Mouse (Mus musculus) midbrain, embryonic 11.5 days (tissue): Measurements from ENCODE around the gene Slc20a1. TPM values are rescaled to one million over a fixed set of nuclear protein-coding genes. Genes with fewer than 3 reads are reported as not detected.

Source experiments
- ATAC-seq: fragments of 200-750 bp; cut with Nextera tagmentation; 2 replicates; pipeline ENCODE4 v1.8.0; 2017; ENCODE audit warnings: moderate TSS enrichment, moderate library complexity; ENCODE audit not compliant: low FRiP score
- DNase-seq: peaks from one replicate; pipeline ENCODE4 v3.0.0; 2015; ENCODE audit warnings: low spot score; ENCODE audit errors: missing footprints
- H3K27ac ChIP-seq: fragments of 300-500 bp; sonication (generic); 2 replicates; pipeline ENCODE4 v1.5.1; 2014; ENCODE audit warnings: low read depth, low read length
- H3K27me3 ChIP-seq: fragments of 300-500 bp; sonication (generic); 2 replicates; pipeline ENCODE4 v1.6.1; 2014; ENCODE audit warnings: mild to moderate bottlenecking, low read length, moderate library complexity, mixed read lengths; ENCODE audit not compliant: control insufficient read depth, insufficient read depth
- H3K36me3 ChIP-seq: fragments of 300-500 bp; sonication (generic); 2 replicates; pipeline ENCODE4 v1.6.1; 2014; ENCODE audit warnings: mild to moderate bottlenecking, low read length, moderate library complexity, mixed read lengths; ENCODE audit not compliant: control insufficient read depth, insufficient read depth
- H3K4me1 ChIP-seq: fragments of 300-500 bp; sonication (generic); 2 replicates; pipeline ENCODE4 v1.6.1; 2014; ENCODE audit warnings: low read length; ENCODE audit not compliant: control insufficient read depth, insufficient read depth
- H3K4me2 ChIP-seq: fragments of 300-500 bp; sonication (generic); 2 replicates; pipeline ENCODE4 v1.6.1; 2014; ENCODE audit warnings: mild to moderate bottlenecking, moderate library complexity
- H3K4me3 ChIP-seq: fragments of 300-500 bp; sonication (generic); 2 replicates; pipeline ENCODE4 v1.5.1; 2014; ENCODE audit warnings: low read depth, low read length
- H3K9ac ChIP-seq: fragments of 300-500 bp; sonication (generic); 2 replicates; pipeline ENCODE4 v1.6.1; 2014; ENCODE audit warnings: low read length
- H3K9me3 ChIP-seq: fragments of 300-500 bp; sonication (generic); 2 replicates; pipeline ENCODE4 v1.6.1; 2016; ENCODE audit warnings: low read length; ENCODE audit not compliant: control insufficient read depth
- WGBS: fragments of 180-500 bp; shearing (Covaris S2); extraction: QIAGEN DNeasy Blood & Tissue Kit; methylation state at CpG from one replicate; pipeline ENCODE4 v1.1.7; 2014; 5-methylcytosine and 5-hydroxymethylcytosine counted together
- polyA plus RNA-seq: library from polyadenylated mRNA; unstranded; fragments of >200 nt; fragmentation: Nextera tagmentation; extraction: Ambion mirVana; gene quantifications from 2 replicates; pipeline ENCODE4 v1.2.1, GENCODE M21; 2014

Slc20a1 gene
- polyA plus RNA-seq, 1 experiment from 2014 or later: 62.5 TPM

DNA sequence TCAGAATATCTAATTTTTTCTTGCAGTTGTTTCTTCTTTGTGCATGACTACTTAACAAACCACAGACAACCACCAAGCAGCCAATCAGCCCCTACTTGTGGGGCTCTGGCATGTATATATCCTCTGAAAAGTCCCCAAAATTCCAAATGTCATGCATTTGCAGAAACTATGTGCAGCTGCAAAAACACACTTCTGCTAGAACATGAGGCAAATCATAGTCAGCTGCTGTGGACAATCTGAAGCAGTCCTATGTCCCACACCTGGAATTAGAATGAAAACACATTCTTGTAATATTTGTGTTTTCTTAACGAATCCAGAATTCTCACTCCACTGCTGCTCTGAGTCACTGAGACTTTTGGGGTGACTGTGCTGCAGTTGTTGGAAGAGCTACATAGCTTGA is 13.7 kb upstream of the Slc20a1 start:
- Histone ChIP-seq H3K27me3 (no peaks in the 10 kb centered on the region), H3K4me3 (no peak overlapping the region), H3K9me3 (no peaks in the 10 kb centered on the region), H3K4me1 (no peaks in the 10 kb centered on the region), H3K36me3 (no peaks in the 10 kb centered on the region), H3K27ac (no peak overlapping the region), H3K4me2 (no peak overlapping the region), H3K9ac (no peak overlapping the region)
- whole genome bisulfite sequencing: 88% methylated on average over 1 of the region's 1 CpGs
- DNase-seq (no peak), ATAC-seq (no peak)

DNA sequence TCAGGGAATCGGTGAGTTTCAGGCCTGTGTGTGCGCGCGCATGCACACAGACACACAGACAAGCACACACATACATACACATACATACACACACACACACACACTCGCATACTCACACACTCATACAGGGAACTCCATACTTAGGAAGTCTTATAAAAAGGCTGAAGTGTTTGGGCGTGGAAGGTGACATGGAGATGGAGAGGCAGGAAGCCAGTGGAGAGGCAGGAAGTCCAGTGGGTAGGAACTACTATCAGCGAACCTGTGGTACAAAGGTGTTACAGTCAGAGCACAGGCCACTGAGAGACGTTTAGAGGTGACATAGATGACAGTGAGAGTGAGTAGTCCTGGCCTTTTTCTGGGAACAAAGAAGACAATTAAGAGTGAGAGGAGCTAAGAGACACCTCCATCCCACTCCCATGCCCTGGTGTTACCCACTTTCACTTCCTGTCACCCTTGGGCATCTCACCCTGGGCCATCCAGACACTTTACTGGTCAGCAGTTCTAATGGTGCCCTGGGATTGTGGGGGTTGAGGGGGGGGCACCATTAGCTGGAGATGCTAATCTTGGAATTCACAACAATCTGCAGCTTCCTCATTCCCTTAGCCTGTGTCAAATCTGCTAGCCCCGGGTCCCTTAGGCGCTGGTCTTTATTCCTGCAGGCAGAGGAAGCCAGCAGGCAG is 12.8 kb upstream of the Slc20a1 start:
- DNase-seq (no peak), ATAC-seq (no peak)
- Histone ChIP-seq H3K4me2 (no peak overlapping the region), H3K4me3 (no peak overlapping the region), H3K4me1 (no peaks in the 10 kb centered on the region), H3K9ac (no peak overlapping the region), H3K36me3 (no peaks in the 10 kb centered on the region), H3K9me3 (no peaks in the 10 kb centered on the region), H3K27ac (no peak overlapping the region), H3K27me3 (no peaks in the 10 kb centered on the region)
- WGBS: 92% methylated on average over 10 of the region's 10 CpGs

DNA sequence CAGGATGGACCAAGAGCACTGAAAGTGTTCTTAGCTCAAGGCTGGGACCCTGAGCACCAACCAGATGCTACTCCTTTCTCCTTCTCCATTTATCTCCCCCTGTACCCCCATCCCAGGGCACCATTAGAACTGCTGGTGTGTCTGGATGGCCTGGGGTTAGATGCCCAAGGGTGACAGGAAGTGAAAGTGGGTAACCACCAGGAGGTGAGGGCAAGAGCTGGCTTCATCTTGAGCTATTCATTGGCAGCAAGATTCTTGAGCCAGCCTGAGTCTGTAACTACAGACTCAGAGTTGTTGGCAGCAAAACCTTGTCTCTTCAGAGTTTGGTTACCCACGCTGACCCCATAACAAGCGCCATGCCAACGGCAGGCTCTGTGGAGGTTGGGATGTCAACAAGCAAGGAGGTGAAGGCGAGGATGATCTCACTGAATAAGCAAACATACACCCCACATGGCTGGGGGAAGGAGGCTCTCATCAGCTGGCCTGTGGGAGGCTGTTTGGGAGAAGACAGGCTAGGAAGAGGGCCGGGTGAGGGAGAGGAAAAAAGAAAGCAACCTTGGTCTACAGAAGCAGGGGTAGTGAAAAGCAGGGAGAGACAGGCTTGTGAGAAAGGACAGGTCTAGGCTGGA is 12.2 kb upstream of the Slc20a1 start:
- Histone ChIP-seq H3K27me3 (no peaks in the 10 kb centered on the region), H3K9ac (no peak overlapping the region), H3K36me3 (no peaks in the 10 kb centered on the region), H3K4me1 (no peaks in the 10 kb centered on the region), H3K4me3 (no peak overlapping the region), H3K9me3 (no peaks in the 10 kb centered on the region), H3K27ac (no peak overlapping the region), H3K4me2 (no peak overlapping the region)
- ATAC-seq (no peak), DNase-seq (no peak)
- WGBS: 71% methylated on average over 5 of the region's 5 CpGs

DNA sequence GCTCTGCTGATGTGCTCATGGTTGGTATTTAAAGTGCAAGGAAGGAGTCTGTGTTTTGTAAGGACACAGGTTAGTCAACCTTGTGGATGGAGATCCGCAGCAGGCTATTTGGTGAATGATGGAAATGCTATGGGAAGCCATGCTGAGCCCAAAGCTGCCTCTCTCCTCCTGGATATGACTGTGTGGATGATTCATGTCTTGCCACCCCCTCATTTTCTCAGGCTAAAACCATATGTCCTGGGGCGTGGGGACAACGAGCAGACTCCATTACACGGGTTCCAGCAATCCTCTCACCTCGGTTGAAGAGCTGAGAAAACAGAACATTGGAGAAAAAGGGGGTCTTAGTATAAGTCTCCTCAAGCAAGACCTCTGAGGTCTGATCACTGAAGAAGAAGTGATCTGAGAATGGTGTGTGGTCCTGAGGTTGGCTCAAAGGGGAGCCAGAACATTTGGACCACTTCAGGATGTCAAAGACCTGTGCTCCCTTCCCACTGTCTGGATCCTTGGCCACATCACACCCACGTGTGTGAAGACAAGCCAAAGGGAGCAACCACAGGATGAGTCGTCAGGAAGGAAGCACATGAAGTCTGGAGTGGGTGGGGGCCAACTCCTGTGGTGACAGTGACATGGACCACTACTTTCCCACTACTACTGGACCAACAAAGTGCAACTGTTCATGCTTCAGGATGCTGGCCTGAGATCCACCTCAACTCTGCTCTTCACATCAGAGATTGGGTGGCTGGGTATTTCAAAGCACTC is 6.0 kb upstream of the Slc20a1 start:
- H3K4me3 ChIP-seq: no peak overlapping the region
- H3K9ac ChIP-seq: no peak overlapping the region
- no peaks in the 10 kb centered on the region for H3K36me3 ChIP-seq
- H3K27me3 ChIP-seq: no peaks in the 10 kb centered on the region
- 88% methylated on average over 7 of the region's 7 CpGs for WGBS
- no peak overlapping the region for H3K27ac ChIP-seq
- H3K4me1 ChIP-seq: peaks cover under 1% of the 10 kb centered on the region; the same call in 1 of the 2 replicates
- DNase-seq: no peak
- no peaks in the 10 kb centered on the region for H3K9me3 ChIP-seq
- ATAC-seq: no peak
- H3K4me2 ChIP-seq: no peak overlapping the region

DNA sequence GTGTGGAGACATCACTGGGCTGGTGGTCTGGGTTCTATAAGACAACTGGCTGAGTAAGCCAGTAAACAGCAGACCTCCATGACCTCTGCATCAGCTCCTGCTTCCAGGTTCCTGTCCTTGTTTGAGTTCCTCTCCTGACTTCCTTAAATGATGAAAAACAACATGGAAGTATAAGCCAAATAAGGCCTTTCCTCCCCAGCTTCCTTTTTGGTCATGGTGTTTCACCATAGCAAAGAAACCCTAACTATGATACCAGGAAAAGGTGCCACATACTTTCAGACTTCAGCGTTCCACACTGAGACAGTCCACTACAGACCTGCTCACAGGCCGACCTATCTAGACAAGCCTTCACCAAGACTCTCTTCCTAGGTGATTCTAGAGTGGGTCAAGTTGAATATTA is 2.2 kb upstream of the Slc20a1 start:
- no peak overlapping the region for H3K9ac ChIP-seq
- no peak overlapping the region for H3K4me2 ChIP-seq
- peaks cover 2% of the 10 kb centered on the region; the same call in 1 of the 2 replicates for H3K36me3 ChIP-seq
- no peaks in the 10 kb centered on the region for H3K27me3 ChIP-seq
- H3K4me1 ChIP-seq: peaks cover 10% of the 10 kb centered on the region
- no peaks in the 10 kb centered on the region for H3K9me3 ChIP-seq
- no peak for DNase-seq
- no peak overlapping the region for H3K4me3 ChIP-seq
- 96% methylated on average over 2 of the region's 2 CpGs for WGBS
- no peak for ATAC-seq
- no peak overlapping the region for H3K27ac ChIP-seq

DNA sequence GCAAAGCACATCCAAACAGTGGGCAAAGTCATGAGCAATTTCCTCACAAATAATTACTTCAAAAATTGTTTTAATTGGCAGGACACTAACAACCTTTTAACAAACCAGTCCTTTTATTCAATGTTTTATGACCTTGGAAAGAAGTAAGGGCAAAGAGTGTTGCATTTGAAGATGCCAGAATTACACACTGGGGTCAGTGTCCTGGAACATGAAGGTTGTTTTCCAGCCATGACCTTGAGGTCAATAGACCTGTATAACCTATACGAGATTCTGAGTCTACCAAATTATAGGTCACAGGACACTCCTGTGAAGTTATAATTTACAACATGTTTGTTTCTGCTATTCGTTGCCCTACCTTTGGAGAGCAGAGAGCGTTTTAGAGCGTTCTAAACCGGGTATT is 1.4 kb upstream of the Slc20a1 start:
- H3K27ac ChIP-seq: no peak overlapping the region
- H3K36me3 ChIP-seq: peaks cover 4% of the 10 kb centered on the region; the same call in 1 of the 2 replicates
- H3K4me1 ChIP-seq: peaks cover 10% of the 10 kb centered on the region
- ATAC-seq (no peak), DNase-seq (no peak)
- no peaks in the 10 kb centered on the region for H3K9me3 ChIP-seq
- WGBS: 69% methylated on average over 5 of the region's 5 CpGs
- no peaks in the 10 kb centered on the region for H3K27me3 ChIP-seq
- H3K4me2 ChIP-seq: peak overlapping the region; percentile 95; the same call in 1 of the 2 replicates
- peak overlapping the region; percentile 74; the same call in 1 of the 2 replicates for H3K9ac ChIP-seq
- H3K4me3 ChIP-seq: peak overlapping the region; percentile 87; the same call in 1 of the 2 replicates

DNA sequence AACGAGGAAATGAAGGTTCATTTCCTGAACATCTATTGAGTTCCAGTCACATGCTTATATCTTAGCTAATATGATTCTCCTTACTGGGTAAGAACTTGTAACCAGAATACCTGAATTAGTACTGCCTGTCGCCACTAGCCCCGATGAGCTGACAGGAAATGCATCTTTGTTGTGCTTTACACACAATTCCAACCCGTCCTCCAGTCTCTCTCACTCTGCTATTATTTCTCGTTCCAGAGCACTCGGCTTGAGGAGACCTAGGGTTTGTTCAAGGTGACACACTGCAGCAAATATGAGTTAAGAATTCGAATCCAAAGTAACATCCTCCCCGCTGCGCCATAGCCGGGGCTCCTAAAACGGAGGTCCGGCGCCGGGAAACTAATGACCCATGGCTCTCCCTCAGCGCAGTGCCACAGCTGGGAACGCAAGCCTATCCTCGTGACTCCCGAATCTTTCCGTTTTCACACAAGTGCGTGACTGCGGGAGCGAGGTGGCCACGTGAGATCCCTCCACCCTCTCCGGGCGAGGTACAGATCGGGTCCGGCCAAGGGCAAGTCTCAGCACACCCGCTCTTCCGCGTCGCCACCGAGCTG is 625 bp upstream of the Slc20a1 start:
- H3K27ac ChIP-seq: no peak overlapping the region
- no peak for DNase-seq

DNA sequence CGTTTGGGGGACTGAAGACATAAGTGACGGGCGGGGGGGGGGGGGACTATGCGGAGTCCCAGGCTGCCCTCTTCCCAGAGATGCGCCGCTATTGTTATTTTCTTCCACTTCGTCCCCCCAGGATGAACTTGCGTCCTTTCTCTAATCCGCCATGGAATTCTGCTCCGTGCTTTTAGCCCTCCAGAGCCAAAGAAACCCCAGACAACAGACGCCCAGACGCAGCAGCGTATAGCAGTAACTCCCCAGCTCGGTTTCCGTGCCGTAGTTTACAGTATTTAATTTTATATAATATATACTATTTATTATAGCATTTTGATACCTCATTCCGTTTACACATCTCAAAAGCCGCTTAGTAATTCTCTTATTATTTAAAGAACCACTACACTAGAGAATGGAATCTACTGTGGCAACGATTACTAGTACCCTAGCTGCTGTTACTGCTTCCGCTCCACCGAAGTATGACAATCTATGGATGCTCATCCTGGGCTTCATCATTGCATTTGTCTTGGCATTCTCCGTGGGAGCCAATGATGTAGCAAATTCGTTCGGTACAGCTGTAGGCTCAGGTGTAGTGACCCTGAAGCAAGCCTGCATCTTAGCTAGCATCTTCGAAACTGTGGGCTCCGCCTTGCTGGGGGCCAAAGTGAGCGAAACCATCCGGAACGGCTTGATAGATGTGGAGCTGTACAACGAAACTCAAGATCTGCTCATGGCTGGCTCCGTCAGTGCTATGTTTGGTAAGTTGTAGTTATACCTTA is 943 bp downstream of the Slc20a1 start:
- ATAC-seq: no peak; the same call in 1 of the 2 replicates
- WGBS: 22% methylated on average over 30 of the region's 31 CpGs

More for the DNA sequence above, 625 bp upstream of the Slc20a1 start:
- peak overlapping the region; percentile 95 for H3K4me2 ChIP-seq
- H3K4me1 ChIP-seq: peaks cover 10% of the 10 kb centered on the region
- H3K9me3 ChIP-seq: no peaks in the 10 kb centered on the region
- peak overlapping the region; percentile 74 for H3K9ac ChIP-seq
- H3K27me3 ChIP-seq: no peaks in the 10 kb centered on the region
- WGBS: 2% methylated on average over 32 of the region's 32 CpGs
- H3K36me3 ChIP-seq: peaks cover 4% of the 10 kb centered on the region; the same call in 1 of the 2 replicates
- H3K4me3 ChIP-seq: peak overlapping the region; percentile 87
- ATAC-seq: no peak

More for the DNA sequence above, 943 bp downstream of the Slc20a1 start:
- Histone ChIP-seq H3K36me3 (peaks cover 4% of the 10 kb centered on the region; the same call in 1 of the 2 replicates), H3K9ac (peak overlapping the region; percentile 97), H3K4me3 (peak overlapping the region; percentile 87), H3K9me3 (no peaks in the 10 kb centered on the region), H3K4me1 (peaks cover 10% of the 10 kb centered on the region), H3K27me3 (no peaks in the 10 kb centered on the region), H3K4me2 (peak overlapping the region; percentile 95), H3K27ac (peak overlapping the region; percentile 82; the same call in 1 of the 2 replicates)
- peak; percentile 91 for DNase-seq
